Mouse (Mus musculus): ENCODE results near the gene Igsf9b. TPM values are rescaled to one million over a fixed set of nuclear protein-coding genes. Genes with fewer than 3 reads are reported as not detected.

Gene Igsf9b
- polyA plus RNA-seq, 1 experiment from 2014 or later, result 0.08 TPM

- 35% methylated on average over 3 of the region's 3 CpGs for WGBS (ENCODE audit: insufficient replicate concordance)
- Histone ChIP-seq H3K27ac (ENCODE audit: low read length) (no peak within 1 kb of the TSS), H3K4me3 (ENCODE audit: low read depth, low read length) (no peak within 1 kb of the TSS), H3K4me1 (ENCODE audit: control insufficient read depth, low read depth, low read length) (no peaks in the 10 kb centered on the region), H3K9ac (ENCODE audit: low read depth, low read length) (no peak within 1 kb of the TSS), H3K4me2 (ENCODE audit: low read depth, low read length) (no peak within 1 kb of the TSS), H3K9me3 (replicated peaks; ENCODE audit: control insufficient read depth, low read length) (no peaks in the 10 kb centered on the region), H3K27me3 (ENCODE audit: control insufficient read depth, insufficient read depth, low read depth, low read length) (no peaks in the 10 kb centered on the region), H3K36me3 (ENCODE audit: control insufficient read depth, insufficient read depth) (no peaks in the 10 kb centered on the region)
- no peak for ATAC-seq (ENCODE audit: low read depth)
Measured at GRCm38 (mm10) chr9:27396500-27396899, 97.5 kb downstream of the Igsf9b start, which contains the start of gene Spata19. TSS of gene Spata19 (plus strand) at chr9:27396800.

- no peak for ATAC-seq (ENCODE audit: low read depth)
Measured at GRCm38 (mm10) chr9:27401169-27401568, 102.2 kb downstream of the Igsf9b start.

More at GRCm38 (mm10) chr9:27401169-27401568, 102.2 kb downstream of the Igsf9b start:
- Histone ChIP-seq H3K36me3 (ENCODE audit: control insufficient read depth, insufficient read depth) (no peaks in the 10 kb centered on the region), H3K4me3 (ENCODE audit: low read depth, low read length) (no peak overlapping the region), H3K9ac (ENCODE audit: low read depth, low read length) (no peak overlapping the region), H3K9me3 (replicated peaks; ENCODE audit: control insufficient read depth, low read length) (no peaks in the 10 kb centered on the region), H3K4me2 (ENCODE audit: low read depth, low read length) (no peak overlapping the region), H3K27me3 (ENCODE audit: control insufficient read depth, insufficient read depth, low read depth, low read length) (no peaks in the 10 kb centered on the region), H3K4me1 (ENCODE audit: control insufficient read depth, low read depth, low read length) (no peaks in the 10 kb centered on the region), H3K27ac (ENCODE audit: low read length) (no peak overlapping the region)
- WGBS (ENCODE audit: insufficient replicate concordance), result 55% methylated on average over 4 of the region's 4 CpGs

Other genes starting within 250 kb of the Igsf9b start
- 2.9 and 3.0 TPM in 2 replicates for gene Jam3, start 143.8 kb upstream of the Igsf9b start, polyA plus RNA-seq (2015; fragmentation: Nextera tagmentation; extraction: Ambion mirVana)
- gene Spata19, start 97.6 kb downstream of the Igsf9b start, polyA plus RNA-seq (2015; fragmentation: Nextera tagmentation; extraction: Ambion mirVana), result not detected in 2 replicates

Data from liver, embryonic 16.5 days (tissue).